Mouse (Mus musculus) stomach, postnatal 0 days (tissue): ENCODE data around the gene Kdelr1.

Experiments
- CTCF ChIP-seq: IDR thresholded peaks from 2 replicates; pipeline ENCODE4 v1.5.1; 2016; ENCODE audit warnings: antibody characterized with exemption, low read depth, mild to moderate bottlenecking, moderate library complexity
- EP300 ChIP-seq: optimal IDR thresholded peaks from 2 replicates; pipeline ENCODE3; 2016; ENCODE audit warnings: antibody characterized with exemption

DNA sequence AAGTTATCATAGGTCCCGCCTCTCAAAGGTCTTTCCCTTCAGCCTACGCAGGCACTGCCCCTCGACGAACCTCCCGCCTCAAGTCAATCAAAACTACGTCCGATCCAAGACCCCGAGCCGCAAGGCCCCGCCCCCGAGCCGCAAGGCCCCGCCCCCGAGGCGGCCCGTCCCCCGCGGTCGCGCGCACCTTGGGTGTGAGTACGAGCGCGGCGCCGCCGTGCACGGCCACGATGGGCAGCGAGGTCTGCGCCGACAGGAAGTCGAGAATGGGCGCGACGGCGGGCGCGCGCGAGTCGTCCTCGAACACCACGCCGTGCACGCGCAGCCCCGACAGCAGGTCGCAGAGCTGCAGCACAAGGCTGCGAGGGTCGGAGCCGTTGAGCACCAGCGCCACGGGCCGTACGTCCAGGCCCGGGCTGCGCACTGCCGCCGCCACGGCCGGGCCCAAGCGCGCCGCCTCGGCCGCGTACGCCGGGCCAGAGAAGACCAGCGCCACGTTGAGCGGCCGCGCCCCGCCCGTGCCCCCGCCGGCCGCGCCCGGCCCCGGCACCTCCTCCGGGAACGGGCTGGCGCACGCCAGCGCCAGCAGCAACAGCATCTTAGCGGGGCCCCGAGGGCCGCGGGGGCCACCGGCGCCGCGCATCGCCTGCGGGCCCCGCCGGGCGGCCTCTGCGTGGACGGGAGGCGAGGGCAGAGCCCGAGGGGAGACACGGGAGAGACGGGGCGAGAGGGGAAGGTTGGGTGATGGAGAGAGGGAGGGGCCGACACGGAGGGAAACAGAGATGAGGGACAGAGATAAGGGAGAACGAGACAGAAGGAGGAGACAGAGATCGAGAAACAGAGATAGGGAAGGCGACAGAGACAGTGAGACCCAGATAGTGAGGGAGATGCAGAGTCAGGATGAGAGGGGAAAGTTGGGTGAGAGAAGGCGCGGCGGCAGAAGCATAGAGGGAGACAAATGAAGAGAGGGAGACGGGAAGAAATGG is 6.4 kb upstream of the Kdelr1 start:
- TF ChIP-seq EP300 = no peak
- no peak for TF ChIP-seq CTCF
